ENCODE assay signal across 24 mouse cellular contexts in genomic region chr1:177504743-177505142, GRCm38 (mm10).
DNase-seq lines count a peak whose midpoint lies in the region; ATAC-seq and TF ChIP-seq lines count a peak whose summit lies in the region.
"Had no signal": no experiment of that assay in that cellular context is flagged by ENCODE, and none has a peak within 500 bp of the region (broad histone marks: within the 10 kb centered on the region; RNA-seq: fewer than 3 reads in every experiment).

No protein-coding gene starts in this region.

- WGBS in kidney, adult 2 months: 96% methylated on average over 2 of the region's 2 CpGs
- 93% methylated on average over 2 of the region's 2 CpGs for WGBS in kidney, embryonic 16.5 days
- WGBS in kidney, embryonic 15.5 days: 95% methylated on average over 2 of the region's 2 CpGs
- WGBS in limb, embryonic 11.5 days: 97% methylated on average over 2 of the region's 2 CpGs
- WGBS in limb, embryonic 10.5 days: 97% methylated on average over 2 of the region's 2 CpGs

- no peaks in the 10 kb centered on the region for H3K36me3 ChIP-seq in kidney, adult 2 months (ENCODE audit: control insufficient read depth, insufficient read depth, low read length)
- no peaks in the 10 kb centered on the region for H3K36me3 ChIP-seq in kidney, embryonic 16.5 days (ENCODE audit: insufficient read depth, low read length)
- no peaks in the 10 kb centered on the region for H3K36me3 ChIP-seq in kidney, embryonic 15.5 days
- H3K36me3 ChIP-seq in limb, embryonic 11.5 days (ENCODE audit: control insufficient read depth, insufficient read depth, low read length): no peaks in the 10 kb centered on the region
- H3K36me3 ChIP-seq in limb, embryonic 10.5 days: no peaks in the 10 kb centered on the region
- H3K36me3 ChIP-seq: embryonic facial prominence, embryonic 10.5 days; embryonic facial prominence, embryonic 12.5 days; forebrain, embryonic 15.5 days; G1E had no signal

- H3K4me1 ChIP-seq in kidney, adult 2 months (ENCODE audit: control insufficient read depth, insufficient read depth, low read length): no peaks in the 10 kb centered on the region
- no peaks in the 10 kb centered on the region for H3K4me1 ChIP-seq in kidney, embryonic 16.5 days (ENCODE audit: insufficient read depth, low read length)
- no peaks in the 10 kb centered on the region for H3K4me1 ChIP-seq in kidney, embryonic 15.5 days
- H3K4me1 ChIP-seq in limb, embryonic 11.5 days (ENCODE audit: control insufficient read depth, insufficient read depth, low read length): peaks cover 5% of the 10 kb centered on the region; the same call in 1 of the 2 replicates
- peaks cover 13% of the 10 kb centered on the region for H3K4me1 ChIP-seq in limb, embryonic 10.5 days
- H3K4me1 ChIP-seq: embryonic facial prominence, embryonic 12.5 days; forebrain, embryonic 13.5 days; forebrain, embryonic 15.5 days had no signal

- no peak for TF ChIP-seq POLR2A in kidney, adult 2 months (IDR thresholded peaks at IDR 0.05; ENCODE audit: low read depth, low read length)

- no peak overlapping the region for H3K4me3 ChIP-seq in kidney, adult 2 months (ENCODE audit: insufficient read depth, low read depth, low read length)
- H3K4me3 ChIP-seq in kidney, embryonic 16.5 days (ENCODE audit: low read length): no peak overlapping the region
- H3K4me3 ChIP-seq in kidney, embryonic 15.5 days (replicated peaks): no peak overlapping the region
- no peak overlapping the region for H3K4me3 ChIP-seq in limb, embryonic 11.5 days (ENCODE audit: low read depth, low read length)
- no peak overlapping the region for H3K4me3 ChIP-seq in limb, embryonic 10.5 days
- H3K4me3 ChIP-seq: embryonic facial prominence, embryonic 10.5 days; embryonic facial prominence, embryonic 12.5 days; forebrain, embryonic 13.5 days; forebrain, embryonic 15.5 days had no signal

- ATAC-seq in kidney, embryonic 16.5 days (ENCODE audit: low FRiP score, low TSS enrichment): 0 out of 2 replicates have a peak, but pooled peaks have one; percentile 60
- ATAC-seq in kidney, embryonic 15.5 days (replicated peaks; ENCODE audit: low FRiP score): no peak
- 0 out of 2 replicates have a peak, but pooled peaks have one; percentile 56 for ATAC-seq in limb, embryonic 11.5 days (ENCODE audit: insufficient number of reproducible peaks, low FRiP score, low TSS enrichment, low read depth)
- ATAC-seq: activated CD4-positive, CD25-positive, alpha-beta regulatory T cell, adult 4 months; CD4-positive, CD25-positive, alpha-beta regulatory T cell, adult 4 months; forebrain, embryonic 13.5 days; forebrain, embryonic 15.5 days; Patski had no signal

- H3K9me3 ChIP-seq in kidney, embryonic 16.5 days (ENCODE audit: low read length): no peaks in the 10 kb centered on the region
- H3K9me3 ChIP-seq in kidney, embryonic 15.5 days (replicated peaks): no peaks in the 10 kb centered on the region
- no peaks in the 10 kb centered on the region for H3K9me3 ChIP-seq in limb, embryonic 11.5 days (ENCODE audit: control insufficient read depth, low read length)
- H3K9me3 ChIP-seq in limb, embryonic 10.5 days (replicated peaks): no peaks in the 10 kb centered on the region
- H3K9me3 ChIP-seq: embryonic facial prominence, embryonic 10.5 days; embryonic facial prominence, embryonic 12.5 days; forebrain, embryonic 13.5 days; forebrain, embryonic 15.5 days had no signal

- no peak overlapping the region for H3K9ac ChIP-seq in kidney, embryonic 16.5 days (replicated peaks; ENCODE audit: low read length)
- H3K9ac ChIP-seq in kidney, embryonic 15.5 days: no peak overlapping the region
- H3K9ac ChIP-seq in limb, embryonic 11.5 days (ENCODE audit: low read length): no peak overlapping the region
- H3K9ac ChIP-seq: embryonic facial prominence, embryonic 12.5 days; forebrain, embryonic 13.5 days; forebrain, embryonic 15.5 days had no signal

- DNase-seq in kidney, adult 2 months: peak; percentile 17
- no peak for DNase-seq in kidney, adult 8-10 months
- DNase-seq in limb, embryonic 11.5 days (ENCODE audit: low spot score): no peak
- no peak for DNase-seq in limb, embryonic 10.5 days (ENCODE audit: low spot score)
- DNase-seq: adrenal gland, adult 8-10 months; adrenal gland, postnatal 14 days; adrenal gland, postnatal 36 days; B cell, adult 2 months; cerebellum, adult 11-12 months; cerebellum, adult 2 months; cerebellum, adult 9-10 months; cerebellum, postnatal 10 days; cerebellum, postnatal 25 days had no signal

- TF ChIP-seq CTCF in kidney, adult 2 months (conservative IDR thresholded peaks at IDR 0.05; ENCODE audit: insufficient read depth, insufficient read length, low read depth, low read length): no peak

- no peak overlapping the region for H3K4me2 ChIP-seq in kidney, embryonic 16.5 days (replicated peaks; ENCODE audit: low read depth, low read length)
- no peak overlapping the region for H3K4me2 ChIP-seq in kidney, embryonic 15.5 days
- no peak overlapping the region for H3K4me2 ChIP-seq in limb, embryonic 11.5 days (ENCODE audit: low read depth, severe bottlenecking)
- H3K4me2 ChIP-seq: embryonic facial prominence, embryonic 12.5 days; forebrain, embryonic 13.5 days; forebrain, embryonic 15.5 days had no signal

- no peak overlapping the region for H3K27ac ChIP-seq in kidney, adult 2 months (ENCODE audit: insufficient read depth, low read depth, low read length)
- H3K27ac ChIP-seq in kidney, embryonic 16.5 days (ENCODE audit: low read length): no peak overlapping the region
- H3K27ac ChIP-seq in kidney, embryonic 15.5 days: no peak overlapping the region
- no peak overlapping the region for H3K27ac ChIP-seq in limb, embryonic 11.5 days (replicated peaks; ENCODE audit: low read depth, low read length)
- H3K27ac ChIP-seq in limb, embryonic 10.5 days: no peak overlapping the region
- H3K27ac ChIP-seq: embryonic facial prominence, embryonic 10.5 days; embryonic facial prominence, embryonic 12.5 days; forebrain, embryonic 13.5 days; forebrain, embryonic 15.5 days had no signal

- H3K27me3 ChIP-seq in kidney, adult 2 months (replicated peaks; ENCODE audit: control insufficient read depth, insufficient read depth, low read length): no peaks in the 10 kb centered on the region
- H3K27me3 ChIP-seq in kidney, embryonic 16.5 days (ENCODE audit: insufficient read depth, low read length): no peaks in the 10 kb centered on the region
- H3K27me3 ChIP-seq in kidney, embryonic 15.5 days: no peaks in the 10 kb centered on the region
- H3K27me3 ChIP-seq in limb, embryonic 11.5 days (ENCODE audit: control insufficient read depth, insufficient read depth, low read length): no peaks in the 10 kb centered on the region
- H3K27me3 ChIP-seq in limb, embryonic 10.5 days (ENCODE audit: low read depth, poor library complexity, severe bottlenecking): no peaks in the 10 kb centered on the region
- H3K27me3 ChIP-seq: CH12.LX; embryonic facial prominence, embryonic 12.5 days; forebrain, embryonic 13.5 days; forebrain, embryonic 15.5 days; Patski had no signal
